Mouse (Mus musculus): Measurements from ENCODE around the gene Hivep2. TPM values are rescaled to one million over a fixed set of nuclear protein-coding genes. Genes with fewer than 3 reads are reported as not detected.

Hivep2 gene
- polyA plus RNA-seq, 1 experiment: 16.0 TPM

GRCm38 (mm10) chr10:13971268-13971667 is 5.4 kb downstream of the Hivep2 start:
- no peak for DNase-seq (ENCODE audit: low read depth)

- no peak for DNase-seq (ENCODE audit: low read depth)
Observed at GRCm38 (mm10) chr10:13973563-13974179, 7.8 kb downstream of the Hivep2 start.

- DNase-seq (ENCODE audit: low read depth): no peak
Observed at GRCm38 (mm10) chr10:13974472-13974871, 8.6 kb downstream of the Hivep2 start.

- DNase-seq (ENCODE audit: low read depth): no peak
Observed at GRCm38 (mm10) chr10:13975861-13976260, 10.0 kb downstream of the Hivep2 start.

GRCm38 (mm10) chr10:13976267-13976666 is 10.4 kb downstream of the Hivep2 start:
- DNase-seq (ENCODE audit: low read depth): no peak

- no peak for DNase-seq (ENCODE audit: low read depth)
Observed at GRCm38 (mm10) chr10:13982271-13982670, 16.4 kb downstream of the Hivep2 start.

GRCm38 (mm10) chr10:13982769-13983381 is 17.0 kb downstream of the Hivep2 start:
- no peak for DNase-seq (ENCODE audit: low read depth)

- no peak for DNase-seq (ENCODE audit: low read depth)
Observed at GRCm38 (mm10) chr10:13983631-13984030, 17.8 kb downstream of the Hivep2 start.

GRCm38 (mm10) chr10:13984233-13984632 is 18.4 kb downstream of the Hivep2 start:
- DNase-seq (ENCODE audit: low read depth): no peak

- DNase-seq (ENCODE audit: low read depth): no peak
Observed at GRCm38 (mm10) chr10:13986539-13986938, 20.7 kb downstream of the Hivep2 start.

- DNase-seq (ENCODE audit: low read depth): no peak
Observed at GRCm38 (mm10) chr10:13987336-13987735, 21.5 kb downstream of the Hivep2 start.

GRCm38 (mm10) chr10:13988280-13988679 is 22.4 kb downstream of the Hivep2 start:
- no peak for DNase-seq (ENCODE audit: low read depth)

- no peak for DNase-seq (ENCODE audit: low read depth)
Observed at GRCm38 (mm10) chr10:13988757-13989156, 22.9 kb downstream of the Hivep2 start.

- DNase-seq (ENCODE audit: low read depth): no peak
Observed at GRCm38 (mm10) chr10:13990842-13991241, 25.0 kb downstream of the Hivep2 start.

- no peak for DNase-seq (ENCODE audit: low read depth)
Observed at GRCm38 (mm10) chr10:13993411-13993810, 27.5 kb downstream of the Hivep2 start.

GRCm38 (mm10) chr10:13997336-13997735 is 31.5 kb downstream of the Hivep2 start:
- no peak for DNase-seq (ENCODE audit: low read depth)

GRCm38 (mm10) chr10:14004769-14005517 is 39.1 kb downstream of the Hivep2 start:
- no peak for DNase-seq (ENCODE audit: low read depth)

- DNase-seq (ENCODE audit: low read depth): no peak
Observed at GRCm38 (mm10) chr10:14009721-14010120, 43.8 kb downstream of the Hivep2 start.

GRCm38 (mm10) chr10:14016287-14016970 is 50.6 kb downstream of the Hivep2 start:
- DNase-seq (ENCODE audit: low read depth): no peak

GRCm38 (mm10) chr10:14017338-14017737 is 51.5 kb downstream of the Hivep2 start:
- DNase-seq (ENCODE audit: low read depth): no peak

GRCm38 (mm10) chr10:14017822-14018364 is 52.0 kb downstream of the Hivep2 start:
- no peak for DNase-seq (ENCODE audit: low read depth)

GRCm38 (mm10) chr10:14018672-14019071 is 52.8 kb downstream of the Hivep2 start:
- no peak for DNase-seq (ENCODE audit: low read depth)
